Mouse (Mus musculus) liver, postnatal 0 days (tissue): Measurements from ENCODE around the gene Olfr96. TPM values are rescaled to one million over a fixed set of nuclear protein-coding genes. Genes with fewer than 3 reads are reported as not detected.
"Not testable (repeated sequence)": the region's sequence is repeated elsewhere in the genome, so short reads cannot be mapped to it uniquely, and the experiment has no call there.

Source experiments
- ATAC-seq: fragments of 200-750 bp; cut with Nextera tagmentation; 2 replicates; pipeline ENCODE4 v1.8.0; 2017; ENCODE audit warnings: mild to moderate bottlenecking, moderate library complexity
- DNase-seq: peaks from one replicate; pipeline ENCODE4 v3.0.0-alpha.2; 2016
- H3K27ac ChIP-seq: fragments of 300-500 bp; sonication (generic); 2 replicates; pipeline ENCODE4 v1.5.1; 2014; ENCODE audit warnings: antibody characterized with exemption, moderate library complexity, mild to moderate bottlenecking, low read depth
- H3K27me3 ChIP-seq: fragments of 300-500 bp; sonication (generic); 2 replicates; pipeline ENCODE4 v1.6.1; 2014; ENCODE audit warnings: low read length, control low read depth, mixed read lengths; ENCODE audit not compliant: insufficient read depth
- H3K36me3 ChIP-seq: fragments of 300-500 bp; sonication (generic); replicated peaks from 2 replicates; pipeline ENCODE4 v1.6.1; 2014; ENCODE audit warnings: mild to moderate bottlenecking, control low read depth, low read length, moderate library complexity, mixed read lengths; ENCODE audit not compliant: insufficient read depth
- H3K4me1 ChIP-seq: fragments of 300-500 bp; sonication (generic); 2 replicates; pipeline ENCODE4 v1.6.1; 2014; ENCODE audit warnings: antibody characterized with exemption, mild to moderate bottlenecking, control low read depth; ENCODE audit not compliant: insufficient read depth
- H3K4me2 ChIP-seq: fragments of 300-500 bp; sonication (generic); 2 replicates; pipeline ENCODE4 v1.6.1; 2014; ENCODE audit warnings: low read depth, mild to moderate bottlenecking, low read length, moderate library complexity, mixed read lengths
- H3K4me3 ChIP-seq: fragments of 300-500 bp; sonication (generic); 2 replicates; pipeline ENCODE4 v1.5.1; 2014; ENCODE audit warnings: low read depth, low read length
- H3K9ac ChIP-seq: fragments of 300-500 bp; sonication (generic); replicated peaks from 2 replicates; pipeline ENCODE4 v1.6.1; 2014; ENCODE audit warnings: mild to moderate bottlenecking, moderate library complexity
- H3K9me3 ChIP-seq: fragments of 300-500 bp; sonication (generic); 2 replicates; pipeline ENCODE4 v1.6.1; 2016; ENCODE audit warnings: mild to moderate bottlenecking, control low read depth, low read length, mixed read lengths
- CTCF ChIP-seq: sonication (generic); IDR thresholded peaks from 2 replicates; pipeline ENCODE4 v1.5.1; 2016; ENCODE audit warnings: antibody characterized with exemption, low read depth
- EP300 ChIP-seq: IDR thresholded peaks from 2 replicates; pipeline ENCODE4 v1.6.1; 2016; ENCODE audit warnings: antibody characterized with exemption, low read depth, mild to moderate bottlenecking
- WGBS: fragments of 180-500 bp; shearing (Covaris S2); extraction: QIAGEN DNeasy Blood & Tissue Kit; methylation state at CpG from one replicate; pipeline ENCODE4 v1.1.7; 2014; ENCODE audit not compliant: insufficient replicate concordance; 5-methylcytosine and 5-hydroxymethylcytosine counted together
- polyA plus RNA-seq: library from polyadenylated mRNA; unstranded; fragments of >200 nt; fragmentation: Nextera tagmentation; extraction: Ambion mirVana; gene quantifications from 2 replicates; pipeline ENCODE4 v1.2.1, GENCODE M21; 2015

The Olfr96 gene
- polyA plus RNA-seq, 1 experiment from 2014 or later, result not detected

- ATAC-seq (no peak), DNase-seq (no peak)
- Histone ChIP-seq H3K4me3 (no peak within 1 kb of the TSS), H3K27me3 (peaks cover 11% of the 10 kb centered on the region), H3K4me2 (no peak within 1 kb of the TSS), H3K9me3 (no peaks in the 10 kb centered on the region), H3K27ac (no peak within 1 kb of the TSS), H3K4me1 (no peaks in the 10 kb centered on the region), H3K9ac (no peak within 1 kb of the TSS), H3K36me3 (no peaks in the 10 kb centered on the region)
- TF ChIP-seq EP300 (no peak), CTCF (no peak)
- WGBS, result 59% methylated on average over 3 of the region's 3 CpGs
Observed at GRCm38 (mm10) chr17:37213018-37213417, 6.9 kb upstream of the Olfr96 start, which contains the start of gene Olfr95. TSS of gene Olfr95 (minus strand) at chr17:37213118.

- TF ChIP-seq EP300, result no peak
- TF ChIP-seq CTCF, result no peak
- Histone ChIP-seq H3K9ac (no peak overlapping the region), H3K27me3 (no peaks in the 10 kb centered on the region), H3K4me1 (no peaks in the 10 kb centered on the region), H3K9me3 (no peaks in the 10 kb centered on the region), H3K36me3 (no peaks in the 10 kb centered on the region), H3K27ac (no peak overlapping the region), H3K4me3 (no peak overlapping the region), H3K4me2 (no peak overlapping the region)
- ATAC-seq, result no peak
- DNase-seq, result no peak
- 71% methylated on average over 3 of the region's 3 CpGs for WGBS
Observed at GRCm38 (mm10) chr17:37218486-37218885, 1.5 kb upstream of the Olfr96 start.

DNA sequence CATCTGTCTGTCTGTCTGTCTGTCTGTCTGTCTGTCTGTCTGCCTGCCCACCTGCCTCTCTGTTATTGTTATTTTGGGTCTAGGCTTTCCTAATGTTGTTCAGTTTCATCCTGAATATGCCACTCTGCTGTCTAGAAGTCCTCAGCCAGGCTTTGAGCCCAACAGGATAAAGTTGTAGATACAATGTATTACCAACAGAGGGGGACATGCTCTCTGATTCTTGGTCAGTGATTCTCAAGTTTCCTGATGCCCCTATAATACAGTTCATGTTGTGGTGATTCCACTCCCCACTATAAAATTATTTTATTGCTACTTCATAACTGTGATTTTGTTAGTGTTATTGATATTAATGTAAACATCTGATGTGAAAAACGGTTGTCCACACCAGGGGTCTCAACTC lies 1.9 kb downstream of the Olfr96 start:
- 24% methylated on average over 1 of the region's 1 CpGs for WGBS
- H3K27me3 ChIP-seq, result no peaks in the 10 kb centered on the region
- H3K4me1 ChIP-seq, result no peaks in the 10 kb centered on the region
- no peaks in the 10 kb centered on the region for H3K36me3 ChIP-seq
- DNase-seq, result no peak
- ATAC-seq, result no peak
- no peak overlapping the region for H3K27ac ChIP-seq
- no peak overlapping the region for H3K4me2 ChIP-seq
- H3K9ac ChIP-seq, result no peak overlapping the region
- H3K4me3 ChIP-seq, result no peak overlapping the region
- H3K9me3 ChIP-seq, result no peaks in the 10 kb centered on the region
- TF ChIP-seq CTCF, result peak; percentile 51
- no peak for TF ChIP-seq EP300

GRCm38 (mm10) chr17:37237230-37237629 lies 17.3 kb downstream of the Olfr96 start, which contains the start of gene Olfr97:
TSS of gene Olfr97 (minus strand) at chr17:37237330.
- not testable (repeated sequence) for ATAC-seq, H3K9ac ChIP-seq, H3K4me3 ChIP-seq, H3K9me3 ChIP-seq, H3K4me2 ChIP-seq, DNase-seq, H3K36me3 ChIP-seq, H3K4me1 ChIP-seq, H3K27me3 ChIP-seq, H3K27ac ChIP-seq
- WGBS, result 76% methylated on average over 2 of the region's 2 CpGs

DNA sequence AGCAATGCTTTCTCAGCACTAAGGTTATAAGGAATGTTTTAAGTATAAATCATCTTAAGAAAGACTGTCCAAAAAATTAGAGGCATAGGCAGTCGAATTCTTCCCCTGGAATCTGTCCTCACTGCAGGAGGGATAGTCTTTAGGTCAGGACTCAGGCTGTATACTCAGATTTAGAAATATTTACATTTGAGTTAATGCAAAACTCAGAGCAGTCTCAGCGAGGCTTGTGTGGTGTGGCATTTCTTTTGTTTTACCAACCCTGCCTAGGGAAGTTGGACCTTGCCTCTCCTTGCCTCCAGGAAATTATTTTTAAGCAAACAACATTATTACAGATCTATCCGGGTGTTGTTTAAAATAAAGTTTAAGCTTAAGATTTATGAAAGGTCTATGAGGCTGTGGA lies 22.3 kb downstream of the Olfr96 start:
- TF ChIP-seq EP300, result no peak
- TF ChIP-seq CTCF, result no peak
- Histone ChIP-seq H3K4me2 (no peak overlapping the region), H3K9me3 (peaks cover 3% of the 10 kb centered on the region; the same call in 1 of the 2 replicates), H3K9ac (no peak overlapping the region), H3K4me1 (no peaks in the 10 kb centered on the region), H3K36me3 (no peaks in the 10 kb centered on the region), H3K27ac (no peak overlapping the region), H3K27me3 (no peaks in the 10 kb centered on the region), H3K4me3 (no peak overlapping the region)
- 31% methylated on average over 3 of the region's 3 CpGs for WGBS
- no peak for DNase-seq
- no peak for ATAC-seq

- Histone ChIP-seq H3K27me3 (no peaks in the 10 kb centered on the region), H3K36me3 (no peaks in the 10 kb centered on the region), H3K4me1 (no peaks in the 10 kb centered on the region), H3K9me3 (no peaks in the 10 kb centered on the region), H3K9ac (no peak overlapping the region), H3K4me3 (no peak overlapping the region), H3K4me2 (no peak overlapping the region), H3K27ac (no peak overlapping the region)
- DNase-seq (peak; percentile 21), ATAC-seq (0 out of 2 replicates have a peak, but pooled peaks have one; percentile 41)
- TF ChIP-seq CTCF, result no peak
- TF ChIP-seq EP300, result no peak
- WGBS, result 27% methylated on average over 5 of the region's 5 CpGs
Observed at GRCm38 (mm10) chr17:37246715-37247114, 26.8 kb downstream of the Olfr96 start.

GRCm38 (mm10) chr17:37249460-37249859 lies 29.5 kb downstream of the Olfr96 start:
- no peak for ATAC-seq
- Histone ChIP-seq H3K27ac (no peak overlapping the region), H3K36me3 (no peaks in the 10 kb centered on the region), H3K4me1 (no peaks in the 10 kb centered on the region), H3K4me3 (no peak overlapping the region), H3K4me2 (no peak overlapping the region), H3K27me3 (no peaks in the 10 kb centered on the region), H3K9me3 (no peaks in the 10 kb centered on the region), H3K9ac (no peak overlapping the region)
- DNase-seq, result no peak
- TF ChIP-seq CTCF (no peak), EP300 (no peak)
